In the genomic region with DNA sequence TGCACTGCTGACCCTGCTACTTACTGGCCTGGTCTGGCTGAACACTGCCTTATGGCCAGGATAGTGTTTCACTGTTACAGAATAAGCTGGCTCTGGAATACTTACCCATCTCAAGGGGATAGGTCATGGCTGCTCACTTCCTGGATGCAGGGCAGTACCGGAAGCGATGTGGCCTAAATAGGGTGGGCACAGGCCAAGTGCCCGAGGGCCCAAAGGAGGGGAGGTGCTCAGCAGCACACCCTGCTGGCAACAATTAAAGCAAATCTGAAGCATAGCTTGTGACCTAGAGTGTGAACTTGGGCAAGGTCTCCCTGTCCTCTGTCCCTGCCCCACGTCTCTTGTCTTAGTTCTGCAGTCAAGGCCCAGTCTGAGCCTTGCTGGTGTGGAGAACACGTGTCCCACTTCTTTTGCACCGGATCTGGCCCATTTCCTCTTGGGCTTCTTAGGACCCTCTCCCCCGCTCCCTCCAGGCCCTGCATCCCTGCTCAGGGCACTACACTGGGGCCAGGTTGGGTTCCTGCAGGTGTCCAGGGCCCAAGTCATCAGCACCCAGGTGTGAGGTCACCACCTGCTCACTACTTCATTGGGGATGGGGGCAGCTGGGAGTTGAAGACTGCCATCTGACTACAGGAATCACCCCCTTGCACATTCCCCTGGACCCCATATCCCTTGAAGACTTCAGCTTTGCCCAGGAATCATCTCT, we compare ENCODE assay signal across 8 mouse cellular contexts. TPM values are rescaled to one million over a fixed set of nuclear protein-coding genes. Genes with fewer than 3 reads are reported as not detected.
DNase-seq lines count a peak whose midpoint lies in the region; ATAC-seq and TF ChIP-seq lines count a peak whose summit lies in the region.

No protein-coding gene starts in this region.

- no peak for TF ChIP-seq POLR2A in brain, embryonic 14.5 days (IDR thresholded peaks at IDR 0.05; ENCODE audit: borderline replicate concordance, extremely low read depth, insufficient read depth, insufficient read length, poor library complexity, severe bottlenecking)

- no peaks in the 10 kb centered on the region for H3K27me3 ChIP-seq in forebrain, postnatal 0 days (ENCODE audit: insufficient read depth, low read length)
- H3K27me3 ChIP-seq in forebrain, embryonic 15.5 days = no peaks in the 10 kb centered on the region
- no peaks in the 10 kb centered on the region for H3K27me3 ChIP-seq in lung, embryonic 14.5 days (ENCODE audit: insufficient read depth, low read length)

- WGBS in forebrain, postnatal 0 days = 44% methylated on average over 7 of the region's 7 CpGs
- 46% methylated on average over 7 of the region's 7 CpGs for WGBS in forebrain, embryonic 15.5 days
- 45% methylated on average over 7 of the region's 7 CpGs for WGBS in lung, embryonic 14.5 days

- no peak for ATAC-seq in forebrain, postnatal 0 days
- ATAC-seq in forebrain, embryonic 15.5 days (replicated peaks) = no peak
- ATAC-seq in lung, embryonic 14.5 days (ENCODE audit: insufficient read depth) = no peak

- peaks cover 18% of the 10 kb centered on the region for H3K36me3 ChIP-seq in forebrain, postnatal 0 days (ENCODE audit: insufficient read depth)
- peaks cover 16% of the 10 kb centered on the region; the same call in 1 of the 2 replicates for H3K36me3 ChIP-seq in forebrain, embryonic 15.5 days
- H3K36me3 ChIP-seq in lung, embryonic 14.5 days (ENCODE audit: insufficient read depth) = peaks cover 17% of the 10 kb centered on the region; the same call in 1 of the 2 replicates

- H3K9me3 ChIP-seq in forebrain, postnatal 0 days (ENCODE audit: low read length) = no peaks in the 10 kb centered on the region
- H3K9me3 ChIP-seq in forebrain, embryonic 15.5 days = no peaks in the 10 kb centered on the region
- H3K9me3 ChIP-seq in lung, embryonic 14.5 days (ENCODE audit: low read depth, low read length) = no peaks in the 10 kb centered on the region

- DNase-seq in forebrain, postnatal 0 days = no peak
- DNase-seq in lung, embryonic 14.5 days = peak; percentile 50
- no peak for DNase-seq in lung, postnatal 14 days
- no peak for DNase-seq in brain, embryonic 14.5 days (ENCODE audit: low read depth)
- DNase-seq in mesoderm, embryonic 11.5 days (ENCODE audit: low read depth, low spot score) = peak; percentile 58
- DNase-seq in urinary bladder, postnatal 4 days (ENCODE audit: low spot score in 2 of 2) = no peak
- DNase-seq in urinary bladder, postnatal 14 days (ENCODE audit: low spot score) = no peak

- H3K4me3 ChIP-seq in forebrain, postnatal 0 days (ENCODE audit: low read depth, low read length) = no peak overlapping the region
- no peak overlapping the region for H3K4me3 ChIP-seq in forebrain, embryonic 15.5 days
- no peak overlapping the region for H3K4me3 ChIP-seq in lung, embryonic 14.5 days (ENCODE audit: low read depth, low read length)

- H3K4me2 ChIP-seq in forebrain, postnatal 0 days (ENCODE audit: low read depth) = no peak overlapping the region
- no peak overlapping the region for H3K4me2 ChIP-seq in forebrain, embryonic 15.5 days (replicated peaks)
- H3K4me2 ChIP-seq in lung, embryonic 14.5 days = no peak overlapping the region

- no peaks in the 10 kb centered on the region for H3K4me1 ChIP-seq in forebrain, postnatal 0 days (ENCODE audit: insufficient read depth)
- H3K4me1 ChIP-seq in forebrain, embryonic 15.5 days = peaks cover 9% of the 10 kb centered on the region
- H3K4me1 ChIP-seq in lung, embryonic 14.5 days (ENCODE audit: insufficient read depth) = 0 out of 2 replicates have a peak, but pooled peaks cover 4% of the 10 kb centered on the region

- no peak overlapping the region for H3K27ac ChIP-seq in forebrain, postnatal 0 days (ENCODE audit: low read depth, low read length)
- no peak overlapping the region for H3K27ac ChIP-seq in forebrain, embryonic 15.5 days (replicated peaks)
- no peak overlapping the region for H3K27ac ChIP-seq in lung, embryonic 14.5 days (ENCODE audit: low read depth)

- H3K9ac ChIP-seq in forebrain, postnatal 0 days = no peak overlapping the region
- no peak overlapping the region for H3K9ac ChIP-seq in forebrain, embryonic 15.5 days (replicated peaks)
- H3K9ac ChIP-seq in lung, embryonic 14.5 days = no peak overlapping the region

- TF ChIP-seq CTCF in forebrain, postnatal 0 days (IDR thresholded peaks at IDR 0.05; ENCODE audit: low read depth) = peak; percentile 58
- peak; percentile 69 for TF ChIP-seq CTCF in lung, embryonic 14.5 days (IDR thresholded peaks at IDR 0.05; ENCODE audit: low read depth)
- peak; percentile 50; the same call in 1 of the 2 replicates for TF ChIP-seq CTCF in brain, embryonic 14.5 days (IDR thresholded peaks at IDR 0.05; ENCODE audit: borderline replicate concordance, extremely low read depth, insufficient read depth, insufficient read length)

RNA-seq across cellular contexts. Expression of gene Nubp2, which starts 4.3 kb away (rescaled TPM):
- 40.5 and 50.6 TPM in 2 replicates for total RNA-seq in forebrain, postnatal 0 days (2014; rRNA removed)
- polyA plus RNA-seq in forebrain, postnatal 0 days (2015; fragmentation: Nextera tagmentation; extraction: Ambion mirVana) = 67.3 and 80.1 TPM in 2 replicates
- polyA plus RNA-seq in forebrain, embryonic 15.5 days (2015; fragmentation: Nextera tagmentation; extraction: Ambion mirVana) = 73.2 and 74.2 TPM in 2 replicates
- polyA plus RNA-seq in lung, embryonic 14.5 days (2014; fragmentation: Nextera tagmentation; extraction: Ambion mirVana) = 53.0 and 56.5 TPM in 2 replicates
- polyA plus RNA-seq in brain, embryonic 14.5 days (2012; rRNA removed) = 29.5 and 36.3 TPM in 2 replicates

RNA-seq across cellular contexts. Expression of gene Spsb3, which starts 4.6 kb away (rescaled TPM):
- total RNA-seq in forebrain, postnatal 0 days (2014; rRNA removed) = 75.7 and 91.0 TPM in 2 replicates
- 89.8 and 97.8 TPM in 2 replicates for polyA plus RNA-seq in forebrain, postnatal 0 days (2015; fragmentation: Nextera tagmentation; extraction: Ambion mirVana)
- 81.5 and 82.5 TPM in 2 replicates for polyA plus RNA-seq in forebrain, embryonic 15.5 days (2015; fragmentation: Nextera tagmentation; extraction: Ambion mirVana)
- polyA plus RNA-seq in lung, embryonic 14.5 days (2014; fragmentation: Nextera tagmentation; extraction: Ambion mirVana) = 34.8 and 37.2 TPM in 2 replicates
- polyA plus RNA-seq in brain, embryonic 14.5 days (2012; rRNA removed) = 84.5 and 105 TPM in 2 replicates

RNA-seq across cellular contexts. Expression of gene Eme2, which starts 13.0 kb away (rescaled TPM):
- 35.6 and 36.6 TPM in 2 replicates for total RNA-seq in forebrain, postnatal 0 days (2014; rRNA removed)
- 14.7 and 17.9 TPM in 2 replicates for polyA plus RNA-seq in forebrain, postnatal 0 days (2015; fragmentation: Nextera tagmentation; extraction: Ambion mirVana)
- 32.8 and 34.6 TPM in 2 replicates for polyA plus RNA-seq in forebrain, embryonic 15.5 days (2015; fragmentation: Nextera tagmentation; extraction: Ambion mirVana)
- polyA plus RNA-seq in lung, embryonic 14.5 days (2014; fragmentation: Nextera tagmentation; extraction: Ambion mirVana) = 21.2 and 23.3 TPM in 2 replicates
- 41.0 and 50.3 TPM in 2 replicates for polyA plus RNA-seq in brain, embryonic 14.5 days (2012; rRNA removed)

RNA-seq across cellular contexts. Expression of gene Mrps34, which starts 13.0 kb away (rescaled TPM):
- total RNA-seq in forebrain, postnatal 0 days (2014; rRNA removed) = 39.5 and 45.5 TPM in 2 replicates
- 128 and 138 TPM in 2 replicates for polyA plus RNA-seq in forebrain, postnatal 0 days (2015; fragmentation: Nextera tagmentation; extraction: Ambion mirVana)
- 77.6 and 82.2 TPM in 2 replicates for polyA plus RNA-seq in forebrain, embryonic 15.5 days (2015; fragmentation: Nextera tagmentation; extraction: Ambion mirVana)
- 92.1 and 93.7 TPM in 2 replicates for polyA plus RNA-seq in lung, embryonic 14.5 days (2014; fragmentation: Nextera tagmentation; extraction: Ambion mirVana)
- 94.6 and 120 TPM in 2 replicates for polyA plus RNA-seq in brain, embryonic 14.5 days (2012; rRNA removed)

RNA-seq across cellular contexts. Expression of gene Nme3, which starts 14.4 kb away (rescaled TPM):
- total RNA-seq in forebrain, postnatal 0 days (2014; rRNA removed) = 60.1 and 75.7 TPM in 2 replicates
- 74.7 and 81.0 TPM in 2 replicates for polyA plus RNA-seq in forebrain, postnatal 0 days (2015; fragmentation: Nextera tagmentation; extraction: Ambion mirVana)
- polyA plus RNA-seq in forebrain, embryonic 15.5 days (2015; fragmentation: Nextera tagmentation; extraction: Ambion mirVana) = 69.6 and 72.6 TPM in 2 replicates
- 65.1 and 77.1 TPM in 2 replicates for polyA plus RNA-seq in lung, embryonic 14.5 days (2014; fragmentation: Nextera tagmentation; extraction: Ambion mirVana)
- polyA plus RNA-seq in brain, embryonic 14.5 days (2012; rRNA removed) = 71.5 and 91.4 TPM in 2 replicates

Comparison
In these comparisons a context has a peak if more than half of its experiments do, and no peak if none do; other contexts are left out.
1. DNase-seq: peak in lung, embryonic 14.5 days (single experiment) and mesoderm, embryonic 11.5 days (single experiment); none in forebrain, postnatal 0 days (single experiment), lung, postnatal 14 days (single experiment), brain, embryonic 14.5 days (single experiment), urinary bladder, postnatal 4 days (0 of 2) and urinary bladder, postnatal 14 days (single experiment).
2. Peak in every context shown above with its lines, with median percentiles within 50 percentile points of each other: CTCF ChIP-seq.